Mouse (Mus musculus) cortical plate, adult 2 months (tissue): ENCODE measurements around the gene Cadm2.

ENCODE experiments used
- CTCF ChIP-seq: fragments of 200-500 bp; IDR thresholded peaks from 2 replicates; pipeline ENCODE4 v1.5.1; 2011; ENCODE audit warnings: mild to moderate bottlenecking, control low read depth, low read length; ENCODE audit not compliant: insufficient read depth; ENCODE audit errors: extremely low read depth
- POLR2A ChIP-seq: fragments of 200-500 bp; IDR thresholded peaks from 2 replicates; pipeline ENCODE4 v1.6.1; 2011; ENCODE audit warnings: mild to moderate bottlenecking, low read length, control low read depth; ENCODE audit not compliant: insufficient read depth; ENCODE audit errors: extremely low read depth

DNA sequence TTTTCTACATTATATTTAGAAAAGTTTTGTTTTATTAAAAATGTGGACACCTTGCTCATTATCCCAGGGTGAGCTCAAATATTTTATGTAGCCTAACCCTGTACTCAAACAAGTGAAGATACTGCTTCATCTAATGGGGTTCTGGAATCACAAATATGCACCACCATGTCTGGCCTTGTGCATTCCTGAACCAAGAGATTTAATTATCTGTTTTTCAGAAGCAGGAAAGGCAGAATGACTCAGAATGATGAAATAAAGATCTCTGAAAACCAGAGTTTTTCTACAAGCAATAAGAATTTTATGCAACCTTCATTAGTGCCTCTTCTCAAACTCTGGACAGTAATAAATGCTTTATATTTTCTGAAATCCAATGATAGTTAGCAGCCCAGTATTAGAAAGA, 993.2 kb downstream of the Cadm2 start:
- no peak for TF ChIP-seq CTCF
- TF ChIP-seq POLR2A, result no peak
